Mouse (Mus musculus): ENCODE results near the gene Rbbp8nl.

GRCm38 (mm10) chr2:180290503-180290902, 824 bp upstream of the Rbbp8nl start:
- no peak for TF ChIP-seq CTCF (IDR thresholded peaks at IDR 0.05)
- TF ChIP-seq EP300 (IDR thresholded peaks at IDR 0.05; ENCODE audit: insufficient read depth, low read depth, low read length): no peak
